Mouse (Mus musculus): Measurements from ENCODE around the gene Hadha. TPM values are rescaled to one million over a fixed set of nuclear protein-coding genes. Genes with fewer than 3 reads are reported as not detected.

The Hadha gene
- total and polyA plus RNA-seq, 3 experiments: 76.0 to 117 (median 83.0) TPM

DNA sequence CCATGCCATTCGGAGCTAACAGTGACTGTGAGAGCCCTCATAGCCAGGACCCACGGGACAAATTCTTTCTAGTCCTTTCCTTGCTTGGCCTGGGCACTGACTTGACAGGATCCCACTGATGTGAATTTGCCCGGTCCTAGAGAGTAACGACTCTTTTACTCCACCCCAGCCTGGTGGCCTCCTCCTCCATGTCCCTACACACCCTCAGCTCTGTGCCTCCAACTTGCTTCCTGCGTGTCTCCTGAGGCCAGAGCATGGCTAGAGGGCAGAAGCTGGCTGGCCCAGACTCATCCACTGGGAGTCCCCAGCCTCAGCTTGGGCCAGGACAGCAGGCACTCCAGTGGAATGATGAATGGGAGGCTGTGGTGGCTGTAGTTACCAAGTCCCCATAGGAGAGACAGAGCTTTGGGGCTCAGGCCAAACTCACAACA, 47.3 kb downstream of the Hadha start:
- Histone ChIP-seq H3K27me3 (replicated peaks) (peaks cover 4% of the 10 kb centered on the region), H3K4me2 (ENCODE audit: insufficient read depth, low read depth, poor library complexity, severe bottlenecking) (no peak overlapping the region), H3K9ac (ENCODE audit: insufficient read depth, low read depth) (no peak overlapping the region), H3K27ac (ENCODE audit: insufficient read depth, low read depth) (no peak overlapping the region), H3K79me2 (replicated peaks; ENCODE audit: control insufficient read depth, extremely low read depth, insufficient read depth, poor library complexity, severe bottlenecking) (no peaks in the 10 kb centered on the region), H3K9me3 (replicated peaks; ENCODE audit: low read length) (no peaks in the 10 kb centered on the region), H3K4me3 (replicated peaks in 1 of 3; ENCODE audit: low read depth in 2 of 3, low read length in 2 of 3, poor library complexity in 1 of 3) (no peak overlapping the region), H3K36me3 (replicated peaks in 1 of 2; ENCODE audit: control insufficient read depth in 1 of 2, insufficient read depth in 1 of 2, low read length in 1 of 2) (no peaks in the 10 kb centered on the region), H3K4me1 (ENCODE audit: control insufficient read depth in 1 of 2, insufficient read depth in 2 of 2) (peaks cover 2 to 7% of the 10 kb centered on the region in 2 experiments; a peak in 1 of 4 replicates)
- in situ Hi-C loops (cut with MboI; ENCODE audit: low pct_ligation_motif_present, low pct_unique_long_range_greater_than_20kb, low sequenced_read_pairs) (no loop called here), dilution Hi-C loops (cut with MboI; ENCODE audit: extremely low pct_ligation_motif_present, extremely low pct_unique_long_range_greater_than_20kb, low sequenced_read_pairs) (no loop called here)
- DNase-seq (ENCODE audit: extremely low read depth): no peak
- no peak for TF ChIP-seq MAZ (IDR thresholded peaks at IDR 0.05; ENCODE audit: low read depth, low read length)
- TF ChIP-seq JUND (conservative IDR thresholded peaks at IDR 0.05; ENCODE audit: low read depth, low read length): no peak
- TF ChIP-seq CHD2 (IDR thresholded peaks at IDR 0.05; ENCODE audit: low read length): no peak
- TF ChIP-seq RAD21 (IDR thresholded peaks at IDR 0.05; ENCODE audit: low read depth, low read length): no peak
- TF ChIP-seq BHLHE40 (IDR thresholded peaks at IDR 0.05; ENCODE audit: low read depth, low read length): no peak
- TF ChIP-seq CHD1 (IDR thresholded peaks at IDR 0.05; ENCODE audit: low read depth, low read length): no peak
- no peak for TF ChIP-seq TCF12 (IDR thresholded peaks at IDR 0.05; ENCODE audit: low read depth, low read length)
- no peak for TF ChIP-seq ZMIZ1 (IDR thresholded peaks at IDR 0.05; ENCODE audit: low read depth, low read length)
- TF ChIP-seq HCFC1 (IDR thresholded peaks at IDR 0.05; ENCODE audit: low read depth, low read length): no peak
- TF ChIP-seq SMC3 (IDR thresholded peaks at IDR 0.05; ENCODE audit: low read depth, low read length): no peak
- no peak for TF ChIP-seq EP300 (IDR thresholded peaks at IDR 0.05; ENCODE audit: low read length)
- TF ChIP-seq USF2 (conservative IDR thresholded peaks at IDR 0.05; ENCODE audit: low read depth, low read length): no peak
- TF ChIP-seq E2F4 (IDR thresholded peaks at IDR 0.05; ENCODE audit: insufficient replicate concordance, low read depth, low read length): no peak
- no peak for TF ChIP-seq PAX5 (IDR thresholded peaks at IDR 0.05; ENCODE audit: low read length)
- no peak for TF ChIP-seq ZNF384 (IDR thresholded peaks at IDR 0.05; ENCODE audit: low read depth, low read length)

DNA sequence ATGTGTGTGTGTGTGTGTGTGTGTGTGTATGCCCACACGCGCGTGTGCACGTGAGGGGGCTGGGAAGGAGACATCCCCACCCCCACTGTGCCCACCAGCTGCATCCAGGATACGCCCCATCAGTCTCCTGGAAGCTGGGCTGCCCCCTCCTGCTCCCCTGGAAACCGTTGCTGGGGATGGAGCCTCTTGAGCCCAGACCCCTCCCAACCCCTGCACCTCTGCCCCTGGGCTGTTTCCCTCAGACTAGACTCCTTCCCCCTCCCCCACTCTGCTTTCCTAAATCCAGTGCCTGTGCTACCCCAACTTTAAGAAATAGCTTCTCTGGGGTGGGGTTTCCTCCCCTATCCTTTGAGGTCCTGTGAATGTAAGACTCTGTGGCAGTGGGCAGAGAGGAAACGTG, 47.8 kb downstream of the Hadha start:
- Histone ChIP-seq H3K36me3 (replicated peaks in 1 of 2; ENCODE audit: control insufficient read depth in 1 of 2, insufficient read depth in 1 of 2, low read length in 1 of 2) (no peaks in the 10 kb centered on the region), H3K27me3 (replicated peaks) (peaks cover 4% of the 10 kb centered on the region), H3K4me2 (ENCODE audit: insufficient read depth, low read depth, poor library complexity, severe bottlenecking) (no peak overlapping the region), H3K9ac (ENCODE audit: insufficient read depth, low read depth) (no peak overlapping the region), H3K27ac (ENCODE audit: insufficient read depth, low read depth) (no peak overlapping the region), H3K9me3 (replicated peaks; ENCODE audit: low read length) (peaks cover 4% of the 10 kb centered on the region), H3K79me2 (replicated peaks; ENCODE audit: control insufficient read depth, extremely low read depth, insufficient read depth, poor library complexity, severe bottlenecking) (no peaks in the 10 kb centered on the region), H3K4me3 (replicated peaks in 1 of 3; ENCODE audit: low read depth in 2 of 3, low read length in 2 of 3, poor library complexity in 1 of 3) (no peak overlapping the region), H3K4me1 (ENCODE audit: control insufficient read depth in 1 of 2, insufficient read depth in 2 of 2) (peaks cover 2 to 7% of the 10 kb centered on the region in 2 experiments; a peak in 1 of 4 replicates)
- dilution Hi-C loops (cut with MboI; ENCODE audit: extremely low pct_ligation_motif_present, extremely low pct_unique_long_range_greater_than_20kb, low sequenced_read_pairs) (no loop called here), in situ Hi-C loops (cut with MboI; ENCODE audit: low pct_ligation_motif_present, low pct_unique_long_range_greater_than_20kb, low sequenced_read_pairs) (no loop called here)
- DNase-seq (ENCODE audit: extremely low read depth): no peak
- no peak for TF ChIP-seq TBP (conservative IDR thresholded peaks at IDR 0.05; ENCODE audit: low read depth, low read length)
- TF ChIP-seq PAX5 (IDR thresholded peaks at IDR 0.05; ENCODE audit: low read length): no peak
- no peak for TF ChIP-seq MXI1 (IDR thresholded peaks at IDR 0.05; ENCODE audit: low read depth, low read length)
- TF ChIP-seq ZMIZ1 (IDR thresholded peaks at IDR 0.05; ENCODE audit: low read depth, low read length): no peak

Measured in CH12.LX (cell line).